Mouse (Mus musculus) limb, embryonic 11.5 days (tissue): ENCODE measurements around the gene Socs2. TPM values are rescaled to one million over a fixed set of nuclear protein-coding genes. Genes with fewer than 3 reads are reported as not detected.
"Not testable (repeated sequence)": the region's sequence is repeated elsewhere in the genome, so short reads cannot be mapped to it uniquely, and the experiment has no call there.

ENCODE experiments used
- ATAC-seq: fragments of 200-750 bp; cut with Nextera tagmentation; 2 replicates; pipeline ENCODE4 v1.8.0; 2017; ENCODE audit warnings: low read depth; ENCODE audit not compliant: insufficient number of reproducible peaks, low FRiP score, low TSS enrichment
- DNase-seq: peaks from one replicate; pipeline ENCODE4 v3.0.0-alpha.2; 2015; ENCODE audit warnings: low spot score
- H3K27ac ChIP-seq: fragments of 300-500 bp; sonication (generic); replicated peaks from 2 replicates; pipeline ENCODE4 v1.5.1; 2014; ENCODE audit warnings: low read depth, mild to moderate bottlenecking, low read length
- H3K27me3 ChIP-seq: fragments of 300-500 bp; sonication (generic); 2 replicates; pipeline ENCODE4 v1.6.1; 2014; ENCODE audit warnings: mild to moderate bottlenecking, low read length, mixed read lengths; ENCODE audit not compliant: control insufficient read depth, insufficient read depth
- H3K36me3 ChIP-seq: fragments of 300-500 bp; sonication (generic); 2 replicates; pipeline ENCODE4 v1.6.1; 2014; ENCODE audit warnings: mild to moderate bottlenecking, low read length, moderate library complexity, mixed read lengths; ENCODE audit not compliant: control insufficient read depth, insufficient read depth
- H3K4me1 ChIP-seq: fragments of 300-500 bp; sonication (generic); 2 replicates; pipeline ENCODE4 v1.6.1; 2014; ENCODE audit warnings: low read length, mixed read lengths; ENCODE audit not compliant: control insufficient read depth, insufficient read depth
- H3K4me2 ChIP-seq: fragments of 300-500 bp; sonication (generic); 2 replicates; pipeline ENCODE4 v1.6.1; 2014; ENCODE audit warnings: low read depth, mild to moderate bottlenecking, moderate library complexity; ENCODE audit not compliant: severe bottlenecking
- H3K4me3 ChIP-seq: fragments of 300-500 bp; sonication (generic); 2 replicates; pipeline ENCODE4 v1.5.1; 2014; ENCODE audit warnings: low read depth, low read length
- H3K9ac ChIP-seq: fragments of 300-500 bp; sonication (generic); 2 replicates; pipeline ENCODE4 v1.6.1; 2014; ENCODE audit warnings: mild to moderate bottlenecking, low read length
- H3K9me3 ChIP-seq: fragments of 300-500 bp; sonication (generic); 2 replicates; pipeline ENCODE4 v1.6.1; 2016; ENCODE audit warnings: low read length; ENCODE audit not compliant: control insufficient read depth
- WGBS: fragments of 180-500 bp; shearing (Covaris S2); extraction: QIAGEN DNeasy Blood & Tissue Kit; methylation state at CpG from one replicate; pipeline ENCODE4 v1.1.7; 2014; 5-methylcytosine and 5-hydroxymethylcytosine counted together
- polyA plus RNA-seq: library from polyadenylated mRNA; unstranded; fragments of >200 nt; fragmentation: Nextera tagmentation; extraction: Ambion mirVana; gene quantifications from 2 replicates; pipeline ENCODE4 v1.2.1, GENCODE M21; 2014

Gene Socs2
- polyA plus RNA-seq, 1 experiment from 2014 or later, result 42.9 TPM

DNA sequence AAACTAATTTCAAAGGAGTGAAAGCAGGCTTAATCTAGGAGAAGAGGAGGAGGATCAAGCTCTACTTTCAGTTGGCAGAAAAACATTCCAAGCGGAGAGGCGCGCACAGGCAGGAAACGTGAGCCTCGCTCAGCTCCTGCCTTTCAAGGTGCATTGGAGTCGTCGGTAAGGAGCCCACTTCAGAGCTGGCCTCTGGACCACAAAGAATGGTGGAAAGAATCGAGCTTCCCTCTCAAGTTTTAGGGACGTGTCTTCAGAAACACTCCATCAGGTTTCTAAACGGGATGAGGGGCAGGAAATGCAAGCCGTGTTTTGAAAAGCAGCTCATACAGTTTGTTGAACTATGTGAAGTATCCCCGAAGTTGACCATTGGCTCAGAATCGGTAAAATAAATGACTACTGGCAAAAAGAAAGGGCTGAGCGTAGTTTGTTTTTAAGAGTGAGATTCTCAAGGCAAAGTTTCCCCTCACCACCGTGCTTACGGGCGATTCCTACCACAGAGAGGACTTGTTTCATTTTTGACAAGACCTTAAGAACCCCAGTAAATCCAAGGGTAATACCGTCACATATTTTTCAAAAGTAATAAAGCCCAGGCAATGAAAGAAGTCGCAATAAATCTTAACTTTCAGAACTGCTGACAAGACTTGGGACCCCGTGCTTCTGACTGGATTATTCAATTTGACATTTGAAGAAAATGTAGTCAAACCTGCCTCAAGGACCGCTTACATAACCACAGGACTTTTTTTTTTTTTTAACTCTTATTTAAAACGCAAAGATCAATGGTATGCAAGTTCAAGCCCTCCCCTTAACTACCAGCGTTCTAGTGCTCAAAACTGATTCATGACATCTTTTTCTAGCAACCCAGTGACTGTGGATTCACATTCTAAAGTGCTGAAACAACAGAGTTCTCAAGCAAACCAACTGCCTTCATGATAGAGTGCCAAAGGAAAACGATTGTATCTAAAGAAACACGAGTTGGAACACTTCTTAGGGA lies 21.9 kb downstream of the Socs2 start:
- Histone ChIP-seq H3K36me3 (no peaks in the 10 kb centered on the region), H3K27ac (no peak overlapping the region), H3K9ac (no peak overlapping the region), H3K4me2 (peak overlapping the region; percentile 15; the same call in 1 of the 2 replicates), H3K4me3 (no peak overlapping the region), H3K9me3 (no peaks in the 10 kb centered on the region), H3K27me3 (0 out of 2 replicates have a peak, but pooled peaks cover 2% of the 10 kb centered on the region), H3K4me1 (peaks cover 8% of the 10 kb centered on the region; the same call in 1 of the 2 replicates)
- ATAC-seq, result no peak
- DNase-seq, result no peak
- WGBS, result 36% methylated on average over 25 of the region's 25 CpGs

DNA sequence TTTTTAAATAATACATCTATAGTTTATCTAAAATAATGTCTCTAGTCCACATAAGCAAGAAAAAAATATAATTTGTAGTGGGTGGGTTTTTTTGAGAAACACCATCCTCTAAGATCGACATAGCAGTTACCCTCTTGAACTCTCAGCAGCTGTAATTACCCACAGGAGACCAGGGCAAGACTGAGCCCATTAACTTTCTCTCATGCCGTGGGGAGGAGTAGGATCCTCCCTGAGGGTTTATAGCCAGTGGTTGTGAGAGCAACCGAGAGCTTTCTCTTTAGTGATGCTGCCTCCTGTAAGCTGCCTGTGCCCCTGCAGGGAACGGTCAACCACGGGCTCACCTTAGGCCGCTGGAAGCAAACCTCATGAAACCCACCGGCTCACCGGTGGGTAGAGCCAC lies 24.9 kb downstream of the Socs2 start:
- ATAC-seq, result no peak
- H3K4me1 ChIP-seq, result 0 out of 2 replicates have a peak, but pooled peaks cover 3% of the 10 kb centered on the region
- no peak overlapping the region for H3K4me3 ChIP-seq
- no peak for DNase-seq
- 0 out of 2 replicates have a peak, but pooled peaks cover 2% of the 10 kb centered on the region for H3K27me3 ChIP-seq
- no peaks in the 10 kb centered on the region for H3K9me3 ChIP-seq
- 35% methylated on average over 8 of the region's 8 CpGs for WGBS
- no peak overlapping the region for H3K27ac ChIP-seq
- no peak overlapping the region for H3K4me2 ChIP-seq
- H3K9ac ChIP-seq, result no peak overlapping the region
- H3K36me3 ChIP-seq, result no peaks in the 10 kb centered on the region

DNA sequence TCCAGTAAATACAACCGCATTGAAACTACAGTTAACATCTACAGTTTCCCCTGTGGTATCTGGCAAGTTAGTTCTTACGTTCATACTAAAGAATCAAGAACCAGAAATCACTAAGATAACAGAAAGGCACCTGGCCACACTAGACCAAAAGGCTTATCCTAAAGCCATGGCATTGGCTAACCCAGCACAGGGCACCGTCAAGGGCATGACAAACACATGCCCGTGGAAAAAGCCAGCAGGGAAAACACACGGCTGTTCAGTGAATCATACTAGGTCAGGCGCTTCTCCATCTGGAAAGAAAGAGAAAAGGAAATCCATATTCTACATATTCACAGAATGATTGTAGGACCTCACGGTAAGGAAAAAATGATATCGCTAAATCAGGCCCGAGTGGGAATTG lies 26.1 kb downstream of the Socs2 start:
- H3K4me3 ChIP-seq, result no peak overlapping the region
- no peak for ATAC-seq

DNA sequence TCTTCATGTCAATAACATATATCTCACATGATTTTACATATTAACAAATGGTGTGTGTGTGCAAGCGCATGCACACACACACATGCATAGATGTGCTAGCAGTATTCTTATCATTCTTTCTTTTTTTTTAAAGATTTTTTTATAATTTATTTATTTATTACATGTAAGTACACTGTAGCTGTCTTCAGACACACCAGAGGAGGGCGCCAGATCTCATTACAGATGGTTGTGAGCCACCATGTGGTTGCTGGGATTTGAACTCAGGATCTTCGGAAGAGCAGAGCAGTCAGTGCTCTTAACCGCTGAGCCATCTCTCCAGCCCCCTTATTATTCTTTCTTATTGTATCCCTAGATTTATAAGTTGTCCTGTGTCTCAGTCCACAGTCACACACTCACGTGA lies 27.2 kb downstream of the Socs2 start:
- not testable (repeated sequence) for H3K4me1 ChIP-seq, H3K36me3 ChIP-seq, H3K4me3 ChIP-seq, H3K27ac ChIP-seq, H3K27me3 ChIP-seq, H3K4me2 ChIP-seq, DNase-seq, H3K9me3 ChIP-seq, ATAC-seq, H3K9ac ChIP-seq
- 93% methylated on average over 5 of the region's 5 CpGs for WGBS

More for the DNA sequence above, 26.1 kb downstream of the Socs2 start:
- no peak overlapping the region for H3K9ac ChIP-seq
- 0 out of 2 replicates have a peak, but pooled peaks cover 3% of the 10 kb centered on the region for H3K4me1 ChIP-seq
- 0 out of 2 replicates have a peak, but pooled peaks cover 2% of the 10 kb centered on the region for H3K27me3 ChIP-seq
- H3K27ac ChIP-seq, result no peak overlapping the region
- no peaks in the 10 kb centered on the region for H3K9me3 ChIP-seq
- DNase-seq, result no peak
- no peak overlapping the region for H3K4me2 ChIP-seq
- no peaks in the 10 kb centered on the region for H3K36me3 ChIP-seq
- 95% methylated on average over 9 of the region's 9 CpGs for WGBS

DNA sequence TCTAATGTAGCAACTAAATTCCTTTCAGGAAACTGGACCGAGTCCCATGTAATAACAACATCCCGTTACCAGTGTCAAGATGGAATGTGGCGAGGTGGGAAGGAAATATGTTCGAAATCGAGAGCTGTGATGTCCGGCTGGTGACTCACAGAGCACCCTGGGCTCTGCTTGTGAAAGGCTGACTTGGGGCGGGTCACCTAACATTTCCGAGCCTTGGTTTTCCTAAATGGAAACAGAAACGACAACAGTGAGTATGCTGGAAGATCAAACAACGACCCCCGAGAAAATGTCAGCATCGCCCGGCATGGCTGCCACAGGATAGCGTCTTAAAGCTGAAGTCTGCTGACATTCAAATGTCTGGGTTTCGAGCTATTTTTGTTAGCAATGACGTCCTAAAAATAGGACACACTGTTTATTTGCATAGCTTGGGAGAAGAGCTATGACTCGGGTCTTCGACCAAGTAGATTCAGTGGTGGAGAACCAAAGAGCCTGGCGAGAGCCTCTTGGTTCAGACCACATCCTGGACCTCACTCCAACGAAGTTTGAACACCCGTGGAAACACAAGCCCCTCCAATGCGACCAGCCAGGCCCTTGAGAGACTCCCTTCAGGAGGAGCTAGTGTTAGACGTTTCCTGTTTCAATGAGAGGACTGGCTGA lies 28.0 kb downstream of the Socs2 start:
- no peak overlapping the region for H3K9ac ChIP-seq
- ATAC-seq (no peak), DNase-seq (no peak)
- H3K27ac ChIP-seq, result no peak overlapping the region
- no peaks in the 10 kb centered on the region for H3K4me1 ChIP-seq
- H3K4me2 ChIP-seq, result no peak overlapping the region
- H3K27me3 ChIP-seq, result 0 out of 2 replicates have a peak, but pooled peaks cover 2% of the 10 kb centered on the region
- H3K4me3 ChIP-seq, result no peak overlapping the region
- H3K36me3 ChIP-seq, result no peaks in the 10 kb centered on the region
- 78% methylated on average over 23 of the region's 23 CpGs for WGBS
- no peaks in the 10 kb centered on the region for H3K9me3 ChIP-seq

DNA sequence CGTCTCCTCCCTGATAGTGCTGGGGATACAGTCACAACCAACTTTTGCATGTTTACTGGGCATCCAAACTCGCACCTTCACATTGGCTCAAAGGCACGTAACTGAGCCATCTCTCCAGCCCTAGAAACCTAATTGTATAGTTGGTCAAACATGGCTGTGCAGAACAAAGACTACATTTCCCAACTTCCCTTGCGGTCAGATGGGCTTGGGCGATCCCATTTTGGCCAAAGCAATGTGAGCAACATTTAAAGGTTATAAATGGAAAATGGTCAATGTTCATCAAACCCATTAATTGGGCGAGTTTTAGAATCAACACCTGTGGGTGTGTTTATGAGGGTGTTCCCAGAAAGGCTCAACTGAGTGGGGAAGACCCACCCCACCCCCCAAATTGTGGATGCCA lies 30.5 kb downstream of the Socs2 start:
- DNase-seq (no peak), ATAC-seq (no peak)
- no peak overlapping the region for H3K27ac ChIP-seq
- WGBS, result 88% methylated on average over 6 of the region's 6 CpGs
- no peaks in the 10 kb centered on the region for H3K36me3 ChIP-seq
- no peaks in the 10 kb centered on the region for H3K27me3 ChIP-seq
- no peak overlapping the region for H3K4me3 ChIP-seq
- H3K4me2 ChIP-seq, result no peak overlapping the region
- H3K9me3 ChIP-seq, result no peaks in the 10 kb centered on the region
- H3K4me1 ChIP-seq, result no peaks in the 10 kb centered on the region
- H3K9ac ChIP-seq, result no peak overlapping the region

DNA sequence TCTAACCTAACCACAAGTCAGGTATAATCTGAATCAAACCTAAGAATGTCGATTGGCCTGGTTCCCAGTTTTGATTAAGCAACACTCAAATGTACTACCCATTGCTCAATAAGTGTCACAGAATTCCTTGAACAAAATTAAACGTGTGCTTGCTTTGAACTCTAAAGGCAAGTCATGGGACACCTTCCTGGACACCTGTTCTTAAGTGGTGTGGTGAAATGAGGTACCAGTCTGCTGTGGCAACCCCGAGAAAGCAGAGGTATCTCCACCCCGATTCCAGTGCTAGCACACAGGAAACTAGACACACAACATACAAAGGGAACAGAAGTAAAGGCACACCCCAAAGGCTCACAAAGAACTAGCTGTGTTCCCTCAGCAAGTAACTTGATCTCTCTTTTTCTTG lies 31.2 kb downstream of the Socs2 start:
- H3K4me3 ChIP-seq, result no peak overlapping the region
- ATAC-seq, result no peak
- H3K4me2 ChIP-seq, result no peak overlapping the region
- no peak for DNase-seq
- no peaks in the 10 kb centered on the region for H3K4me1 ChIP-seq
- no peaks in the 10 kb centered on the region for H3K27me3 ChIP-seq
- H3K27ac ChIP-seq, result no peak overlapping the region
- no peaks in the 10 kb centered on the region for H3K9me3 ChIP-seq
- no peaks in the 10 kb centered on the region for H3K36me3 ChIP-seq
- no peak overlapping the region for H3K9ac ChIP-seq
- 80% methylated on average over 4 of the region's 4 CpGs for WGBS

DNA sequence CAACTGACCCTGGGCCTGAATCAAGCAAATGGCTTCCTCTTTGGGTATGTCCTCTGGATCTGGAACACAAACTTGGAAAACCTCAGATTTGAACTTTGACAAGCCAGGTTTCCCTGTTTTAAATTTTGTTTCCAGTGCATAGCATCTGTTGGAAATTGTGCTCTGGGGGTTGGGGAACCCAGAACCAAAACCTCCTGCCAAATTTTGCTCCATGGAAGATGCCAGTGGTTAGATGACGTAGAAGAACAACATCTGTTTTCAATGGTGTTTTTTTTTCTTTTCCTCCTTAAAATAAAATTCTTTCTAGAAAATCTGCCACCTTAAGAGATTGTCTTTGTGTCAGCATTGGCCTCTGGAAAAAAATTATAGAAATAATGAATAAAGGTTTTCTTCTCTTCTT lies 31.9 kb downstream of the Socs2 start:
- Histone ChIP-seq H3K4me2 (no peak overlapping the region), H3K9me3 (no peaks in the 10 kb centered on the region), H3K4me3 (no peak overlapping the region), H3K9ac (no peak overlapping the region), H3K27me3 (no peaks in the 10 kb centered on the region), H3K36me3 (no peaks in the 10 kb centered on the region), H3K4me1 (no peaks in the 10 kb centered on the region), H3K27ac (no peak overlapping the region)
- ATAC-seq, result no peak
- no peak for DNase-seq
- 60% methylated on average over 1 of the region's 1 CpGs for WGBS
